Mouse (Mus musculus): ENCODE measurements around the gene Lipc. TPM values are rescaled to one million over a fixed set of nuclear protein-coding genes. Genes with fewer than 3 reads are reported as not detected.

Gene Lipc
- total and polyA plus RNA-seq, 3 experiments: 0.11 TPM; not detected in 2

DNA sequence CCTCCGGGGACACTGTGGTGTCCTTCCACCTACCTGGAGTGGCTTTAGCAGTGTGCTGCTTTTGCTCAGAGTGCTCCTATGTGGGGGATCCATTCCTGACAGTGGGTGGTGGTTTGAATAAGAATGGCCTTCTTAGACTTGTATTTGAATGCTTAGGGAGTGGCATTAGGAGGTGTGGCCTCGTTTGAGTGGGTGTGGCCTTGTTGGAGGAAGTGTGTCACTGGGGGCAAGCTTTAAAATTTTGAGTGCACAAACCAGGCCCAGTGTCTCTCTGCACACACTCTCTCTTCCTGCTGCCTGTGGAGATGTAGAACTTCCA lies 156.6 kb downstream of the Lipc start:
- H3K4me3 ChIP-seq (ENCODE audit: low read depth, low read length): no peak overlapping the region
- H3K27me3 ChIP-seq (ENCODE audit: insufficient read depth, low read length): no peaks in the 10 kb centered on the region
- peaks cover under 1% of the 10 kb centered on the region; the same call in 1 of the 2 replicates for H3K4me1 ChIP-seq (ENCODE audit: insufficient read depth, low read depth, low read length)
- no peaks in the 10 kb centered on the region for H3K36me3 ChIP-seq (replicated peaks)
- no peak for TF ChIP-seq CTCF (IDR thresholded peaks at IDR 0.05; ENCODE audit: low read depth, low read length)
- TF ChIP-seq TAL1 (conservative IDR thresholded peaks at IDR 0.05; ENCODE audit: low read depth, low read length): no peak
- TF ChIP-seq GATA1 (IDR thresholded peaks at IDR 0.05; ENCODE audit: borderline replicate concordance, low read length): no peak
- no peak for TF ChIP-seq POLR2AphosphoS5 (IDR thresholded peaks at IDR 0.05; ENCODE audit: insufficient replicate concordance, low read depth, low read length)
- no peak for TF ChIP-seq GATA2 (IDR thresholded peaks at IDR 0.05; ENCODE audit: borderline replicate concordance, low read depth, low read length)
- no peaks in the 10 kb centered on the region for H3K9me3 ChIP-seq (replicated peaks)
- ATAC-seq (ENCODE audit: extremely low read depth, insufficient number of reproducible peaks, low FRiP score, poor library complexity, severe bottlenecking) (no peak), DNase-seq (ENCODE audit: low spot score) (no peak)

GRCm38 (mm10) chr9:70794643-70795438 lies 157.2 kb downstream of the Lipc start:
- DNase-seq (ENCODE audit: low spot score): no peak
- Histone ChIP-seq H3K27me3 (ENCODE audit: insufficient read depth, low read length) (no peaks in the 10 kb centered on the region), H3K4me3 (ENCODE audit: low read depth, low read length) (no peak overlapping the region), H3K9me3 (replicated peaks) (no peaks in the 10 kb centered on the region), H3K4me1 (ENCODE audit: insufficient read depth, low read depth, low read length) (no peaks in the 10 kb centered on the region), H3K36me3 (replicated peaks) (no peaks in the 10 kb centered on the region)
- ATAC-seq (ENCODE audit: extremely low read depth, insufficient number of reproducible peaks, low FRiP score, poor library complexity, severe bottlenecking): no peak
- no peak for TF ChIP-seq GATA1 (IDR thresholded peaks at IDR 0.05; ENCODE audit: borderline replicate concordance, low read length)
- no peak for TF ChIP-seq POLR2AphosphoS5 (IDR thresholded peaks at IDR 0.05; ENCODE audit: insufficient replicate concordance, low read depth, low read length)
- no peak for TF ChIP-seq GATA2 (IDR thresholded peaks at IDR 0.05; ENCODE audit: borderline replicate concordance, low read depth, low read length)
- no peak for TF ChIP-seq TAL1 (conservative IDR thresholded peaks at IDR 0.05; ENCODE audit: low read depth, low read length)
- no peak for TF ChIP-seq CTCF (IDR thresholded peaks at IDR 0.05; ENCODE audit: low read depth, low read length)

DNA sequence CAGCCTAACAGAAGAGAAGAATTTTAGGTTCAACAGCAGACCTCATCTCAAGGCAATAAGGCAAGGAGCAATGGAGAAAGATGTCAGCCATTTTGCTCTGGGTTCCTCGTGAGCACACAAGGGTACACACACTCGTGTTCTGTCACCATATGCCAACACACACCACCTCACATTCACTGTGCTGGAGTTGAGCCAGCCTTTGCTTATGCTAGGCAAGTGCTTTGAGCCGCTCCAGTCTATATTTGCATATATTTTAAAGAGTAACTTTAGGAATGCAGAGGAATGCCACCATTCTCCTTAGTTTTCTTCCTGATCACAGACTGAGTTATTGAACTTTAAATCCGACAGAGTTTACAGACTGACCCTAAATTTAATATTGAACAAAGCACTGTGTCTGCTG lies 161.4 kb downstream of the Lipc start:
- H3K9me3 ChIP-seq (replicated peaks): no peaks in the 10 kb centered on the region
- no peak for ATAC-seq (ENCODE audit: extremely low read depth, insufficient number of reproducible peaks, low FRiP score, poor library complexity, severe bottlenecking)
- H3K4me1 ChIP-seq (ENCODE audit: insufficient read depth, low read depth, low read length): no peaks in the 10 kb centered on the region

DNA sequence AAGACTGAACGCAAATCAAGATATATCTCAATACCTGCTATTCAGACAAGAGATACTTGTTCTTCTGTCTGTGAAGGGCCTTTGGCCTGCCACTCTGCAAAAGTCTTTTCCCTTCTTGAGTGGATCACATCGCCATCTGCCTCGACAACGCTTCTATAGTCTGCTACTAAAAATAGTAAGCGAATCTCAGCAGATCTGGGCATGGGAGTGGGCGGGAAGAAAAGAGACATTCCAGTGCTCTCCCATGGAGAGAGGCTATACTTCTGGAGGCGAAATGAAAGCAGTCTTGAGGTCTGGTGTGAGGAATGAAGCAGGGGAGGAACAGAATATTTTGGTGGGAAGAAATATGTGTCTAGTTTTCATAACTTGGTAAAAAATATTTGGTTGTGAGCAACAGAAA lies 163.3 kb downstream of the Lipc start:
- H3K27me3 ChIP-seq (ENCODE audit: insufficient read depth, low read length): no peaks in the 10 kb centered on the region
- H3K9me3 ChIP-seq (replicated peaks): no peaks in the 10 kb centered on the region
- no peak for DNase-seq (ENCODE audit: low spot score)
- H3K36me3 ChIP-seq (replicated peaks): peaks cover 16% of the 10 kb centered on the region
- TF ChIP-seq CTCF (IDR thresholded peaks at IDR 0.05; ENCODE audit: low read depth, low read length) (no peak), GATA2 (IDR thresholded peaks at IDR 0.05; ENCODE audit: borderline replicate concordance, low read depth, low read length) (no peak), GATA1 (IDR thresholded peaks at IDR 0.05; ENCODE audit: borderline replicate concordance, low read length) (no peak), POLR2AphosphoS5 (IDR thresholded peaks at IDR 0.05; ENCODE audit: insufficient replicate concordance, low read depth, low read length) (no peak), TAL1 (conservative IDR thresholded peaks at IDR 0.05; ENCODE audit: low read depth, low read length) (no peak)
- no peak for ATAC-seq (ENCODE audit: extremely low read depth, insufficient number of reproducible peaks, low FRiP score, poor library complexity, severe bottlenecking)
- no peaks in the 10 kb centered on the region for H3K4me1 ChIP-seq (ENCODE audit: insufficient read depth, low read depth, low read length)
- H3K4me3 ChIP-seq (ENCODE audit: low read depth, low read length): no peak overlapping the region

More for the DNA sequence above, 161.4 kb downstream of the Lipc start:
- no peak for DNase-seq (ENCODE audit: low spot score)
- Histone ChIP-seq H3K36me3 (replicated peaks) (peaks cover 6% of the 10 kb centered on the region), H3K4me3 (ENCODE audit: low read depth, low read length) (no peak overlapping the region), H3K27me3 (ENCODE audit: insufficient read depth, low read length) (no peaks in the 10 kb centered on the region)
- TF ChIP-seq POLR2AphosphoS5 (IDR thresholded peaks at IDR 0.05; ENCODE audit: insufficient replicate concordance, low read depth, low read length): no peak
- no peak for TF ChIP-seq GATA2 (IDR thresholded peaks at IDR 0.05; ENCODE audit: borderline replicate concordance, low read depth, low read length)
- no peak for TF ChIP-seq CTCF (IDR thresholded peaks at IDR 0.05; ENCODE audit: low read depth, low read length)
- no peak for TF ChIP-seq GATA1 (IDR thresholded peaks at IDR 0.05; ENCODE audit: borderline replicate concordance, low read length)
- no peak for TF ChIP-seq TAL1 (conservative IDR thresholded peaks at IDR 0.05; ENCODE audit: low read depth, low read length)

- Histone ChIP-seq H3K27me3 (ENCODE audit: insufficient read depth, low read length) (no peaks in the 10 kb centered on the region), H3K4me1 (ENCODE audit: insufficient read depth, low read depth, low read length) (peaks cover 2% of the 10 kb centered on the region)
Measured at GRCm38 (mm10) chr9:70782191-70782590, 169.8 kb downstream of the Lipc start.

GRCm38 (mm10) chr9:70775517-70775916 lies 176.5 kb downstream of the Lipc start:
- Histone ChIP-seq H3K9me3 (replicated peaks) (no peaks in the 10 kb centered on the region), H3K36me3 (replicated peaks) (peaks cover 71% of the 10 kb centered on the region), H3K4me1 (ENCODE audit: insufficient read depth, low read depth, low read length) (peaks cover 39% of the 10 kb centered on the region), H3K27me3 (ENCODE audit: insufficient read depth, low read length) (no peaks in the 10 kb centered on the region), H3K4me3 (ENCODE audit: low read depth, low read length) (no peak overlapping the region)
- ATAC-seq (ENCODE audit: extremely low read depth, insufficient number of reproducible peaks, low FRiP score, poor library complexity, severe bottlenecking) (peak; percentile 54; the same call in 1 of the 2 replicates), DNase-seq (ENCODE audit: low spot score) (peak; percentile 6)
- no peak for TF ChIP-seq GATA1 (IDR thresholded peaks at IDR 0.05; ENCODE audit: borderline replicate concordance, low read length)
- peak; percentile 58 for TF ChIP-seq TAL1 (conservative IDR thresholded peaks at IDR 0.05; ENCODE audit: low read depth, low read length)

More at GRCm38 (mm10) chr9:70782191-70782590, 169.8 kb downstream of the Lipc start:
- no peaks in the 10 kb centered on the region for H3K9me3 ChIP-seq (replicated peaks)
- H3K36me3 ChIP-seq (replicated peaks): peaks cover 61% of the 10 kb centered on the region
- ATAC-seq (ENCODE audit: extremely low read depth, insufficient number of reproducible peaks, low FRiP score, poor library complexity, severe bottlenecking): no peak
- TF ChIP-seq TAL1 (conservative IDR thresholded peaks at IDR 0.05; ENCODE audit: low read depth, low read length) (no peak), CTCF (IDR thresholded peaks at IDR 0.05; ENCODE audit: low read depth, low read length) (no peak), GATA1 (IDR thresholded peaks at IDR 0.05; ENCODE audit: borderline replicate concordance, low read length) (no peak), POLR2AphosphoS5 (IDR thresholded peaks at IDR 0.05; ENCODE audit: insufficient replicate concordance, low read depth, low read length) (no peak), GATA2 (IDR thresholded peaks at IDR 0.05; ENCODE audit: borderline replicate concordance, low read depth, low read length) (no peak)
- no peak overlapping the region for H3K4me3 ChIP-seq (ENCODE audit: low read depth, low read length)
- DNase-seq (ENCODE audit: low spot score): no peak
